Mouse (Mus musculus) hindbrain, embryonic 13.5 days (tissue): ENCODE measurements around the gene Cpt1a. TPM values are rescaled to one million over a fixed set of nuclear protein-coding genes. Genes with fewer than 3 reads are reported as not detected.

Source experiments
- ATAC-seq: fragments of 200-750 bp; cut with Nextera tagmentation; 2 replicates; pipeline ENCODE4 v1.8.0; 2017; ENCODE audit warnings: moderate TSS enrichment; ENCODE audit not compliant: low FRiP score
- H3K27ac ChIP-seq: fragments of 300-500 bp; sonication (generic); 2 replicates; pipeline ENCODE4 v1.5.1; 2015; ENCODE audit warnings: inconsistent platforms, mild to moderate bottlenecking, moderate library complexity
- H3K27me3 ChIP-seq: fragments of 300-500 bp; sonication (generic); 2 replicates; pipeline ENCODE4 v1.6.1; 2015; ENCODE audit warnings: mild to moderate bottlenecking, inconsistent platforms
- H3K36me3 ChIP-seq: fragments of 300-500 bp; sonication (generic); 2 replicates; pipeline ENCODE4 v1.6.1; 2015; ENCODE audit warnings: mild to moderate bottlenecking, inconsistent platforms
- H3K4me1 ChIP-seq: fragments of 300-500 bp; sonication (generic); replicated peaks from 2 replicates; pipeline ENCODE4 v1.6.1; 2015; ENCODE audit warnings: inconsistent platforms
- H3K4me2 ChIP-seq: fragments of 300-500 bp; sonication (generic); 2 replicates; pipeline ENCODE4 v1.6.1; 2015; ENCODE audit warnings: inconsistent platforms, mild to moderate bottlenecking, moderate library complexity
- H3K4me3 ChIP-seq: fragments of 300-500 bp; sonication (generic); 2 replicates; pipeline ENCODE4 v1.5.1; 2015; ENCODE audit warnings: mild to moderate bottlenecking, inconsistent platforms
- H3K9ac ChIP-seq: fragments of 300-500 bp; sonication (generic); 2 replicates; pipeline ENCODE4 v1.6.1; 2015; ENCODE audit warnings: mild to moderate bottlenecking, inconsistent platforms
- H3K9me3 ChIP-seq: fragments of 300-500 bp; sonication (generic); 2 replicates; pipeline ENCODE4 v1.6.1; 2016; ENCODE audit warnings: inconsistent platforms
- WGBS: fragments of 180-500 bp; shearing (Covaris S2); methylation state at CpG from one replicate; pipeline ENCODE4 v1.1.7; 2015; 5-methylcytosine and 5-hydroxymethylcytosine counted together
- polyA plus RNA-seq: library from polyadenylated mRNA; unstranded; fragments of >200 nt; fragmentation: Nextera tagmentation; extraction: Ambion mirVana; gene quantifications from 2 replicates; pipeline ENCODE4 v1.2.1, GENCODE M21; 2015

The Cpt1a gene
- polyA plus RNA-seq, 1 experiment from 2014 or later, result 17.2 TPM

- H3K36me3 ChIP-seq, result no peaks in the 10 kb centered on the region
- 60% methylated on average over 16 of the region's 16 CpGs for WGBS
- peak overlapping the region; percentile 13; the same call in 1 of the 2 replicates for H3K9ac ChIP-seq
- peaks cover 13% of the 10 kb centered on the region; the same call in 1 of the 2 replicates for H3K27me3 ChIP-seq
- H3K4me1 ChIP-seq, result no peaks in the 10 kb centered on the region
- ATAC-seq, result 0 out of 2 replicates have a peak, but pooled peaks have one; percentile 39
- no peak overlapping the region for H3K4me2 ChIP-seq
- H3K4me3 ChIP-seq, result no peak overlapping the region
- no peaks in the 10 kb centered on the region for H3K9me3 ChIP-seq
- no peak overlapping the region for H3K27ac ChIP-seq
These were observed 14.8 kb upstream of the Cpt1a start for GRCm38 (mm10) chr19:3307175-3307949.

- no peak overlapping the region for H3K27ac ChIP-seq
- H3K4me1 ChIP-seq, result peaks cover 14% of the 10 kb centered on the region
- no peaks in the 10 kb centered on the region for H3K36me3 ChIP-seq
- no peak overlapping the region for H3K4me3 ChIP-seq
- H3K9me3 ChIP-seq, result no peaks in the 10 kb centered on the region
- no peak overlapping the region for H3K9ac ChIP-seq
- H3K27me3 ChIP-seq, result peaks cover 55% of the 10 kb centered on the region
- no peak overlapping the region for H3K4me2 ChIP-seq
- ATAC-seq, result no peak
- 98% methylated on average over 2 of the region's 2 CpGs for WGBS
These were observed 2.8 kb upstream of the Cpt1a start for GRCm38 (mm10) chr19:3319341-3319740.

- Histone ChIP-seq H3K27ac (no peak overlapping the region), H3K9me3 (no peaks in the 10 kb centered on the region), H3K27me3 (peaks cover 62% of the 10 kb centered on the region), H3K36me3 (no peaks in the 10 kb centered on the region), H3K4me3 (no peak overlapping the region), H3K4me2 (no peak overlapping the region), H3K4me1 (peaks cover 19% of the 10 kb centered on the region), H3K9ac (no peak overlapping the region)
- ATAC-seq, result no peak
- WGBS, result 81% methylated on average over 7 of the region's 7 CpGs
These were observed 2.0 kb upstream of the Cpt1a start for GRCm38 (mm10) chr19:3320086-3320485.

- no peak for ATAC-seq
These were observed 1.3 kb upstream of the Cpt1a start for GRCm38 (mm10) chr19:3320801-3321200.

GRCm38 (mm10) chr19:3321617-3322016 lies 517 bp upstream of the Cpt1a start:
- no peak overlapping the region for H3K27ac ChIP-seq
- H3K4me2 ChIP-seq, result peak overlapping the region; percentile 77; the same call in 1 of the 2 replicates
- peaks cover 28% of the 10 kb centered on the region for H3K4me1 ChIP-seq
- no peaks in the 10 kb centered on the region for H3K36me3 ChIP-seq
- peaks cover 69% of the 10 kb centered on the region for H3K27me3 ChIP-seq
- H3K9me3 ChIP-seq, result no peaks in the 10 kb centered on the region
- ATAC-seq, result no peak
- no peak overlapping the region for H3K9ac ChIP-seq
- WGBS, result 5% methylated on average over 11 of the region's 11 CpGs
- H3K4me3 ChIP-seq, result peak overlapping the region; percentile 7; the same call in 1 of the 2 replicates

More at GRCm38 (mm10) chr19:3320801-3321200, 1.3 kb upstream of the Cpt1a start:
- H3K27ac ChIP-seq, result no peak overlapping the region
- H3K4me1 ChIP-seq, result peaks cover 22% of the 10 kb centered on the region
- H3K9ac ChIP-seq, result no peak overlapping the region
- WGBS, result 82% methylated on average over 3 of the region's 3 CpGs
- H3K4me2 ChIP-seq, result no peak overlapping the region
- no peak overlapping the region for H3K4me3 ChIP-seq
- peaks cover 62% of the 10 kb centered on the region for H3K27me3 ChIP-seq
- no peaks in the 10 kb centered on the region for H3K9me3 ChIP-seq
- no peaks in the 10 kb centered on the region for H3K36me3 ChIP-seq

GRCm38 (mm10) chr19:3323201-3323621 lies 1.1 kb downstream of the Cpt1a start:
- peak; percentile 69 for ATAC-seq
- 1% methylated on average over 47 of the region's 47 CpGs for WGBS
- Histone ChIP-seq H3K36me3 (no peaks in the 10 kb centered on the region), H3K27ac (no peak overlapping the region), H3K9me3 (no peaks in the 10 kb centered on the region), H3K4me3 (peak overlapping the region; percentile 52), H3K4me2 (peak overlapping the region; percentile 77), H3K4me1 (peaks cover 28% of the 10 kb centered on the region), H3K27me3 (peaks cover 70% of the 10 kb centered on the region), H3K9ac (peak overlapping the region; percentile 75)

GRCm38 (mm10) chr19:3323753-3324270 lies 1.7 kb downstream of the Cpt1a start:
- H3K4me3 ChIP-seq, result peak overlapping the region; percentile 52
- no peaks in the 10 kb centered on the region for H3K36me3 ChIP-seq
- H3K27me3 ChIP-seq, result peaks cover 71% of the 10 kb centered on the region
- H3K4me1 ChIP-seq, result peaks cover 28% of the 10 kb centered on the region
- no peaks in the 10 kb centered on the region for H3K9me3 ChIP-seq
- 2% methylated on average over 34 of the region's 34 CpGs for WGBS
- ATAC-seq, result peak; percentile 30
- H3K9ac ChIP-seq, result peak overlapping the region; percentile 75
- H3K4me2 ChIP-seq, result peak overlapping the region; percentile 77
- H3K27ac ChIP-seq, result peak overlapping the region; percentile 86; the same call in 1 of the 2 replicates

GRCm38 (mm10) chr19:3324271-3324811 lies 2.2 kb downstream of the Cpt1a start:
- WGBS, result 3% methylated on average over 17 of the region's 17 CpGs
- ATAC-seq, result no peak
- peaks cover 69% of the 10 kb centered on the region for H3K27me3 ChIP-seq
- H3K9ac ChIP-seq, result peak overlapping the region; percentile 75
- peak overlapping the region; percentile 77 for H3K4me2 ChIP-seq
- H3K4me1 ChIP-seq, result peaks cover 28% of the 10 kb centered on the region
- H3K27ac ChIP-seq, result peak overlapping the region; percentile 86
- no peaks in the 10 kb centered on the region for H3K9me3 ChIP-seq
- H3K36me3 ChIP-seq, result no peaks in the 10 kb centered on the region
- H3K4me3 ChIP-seq, result peak overlapping the region; percentile 52

- Histone ChIP-seq H3K9ac (peak overlapping the region; percentile 75), H3K4me1 (peaks cover 28% of the 10 kb centered on the region), H3K27ac (peak overlapping the region; percentile 86), H3K4me2 (peak overlapping the region; percentile 77), H3K4me3 (peak overlapping the region; percentile 52), H3K27me3 (peaks cover 64% of the 10 kb centered on the region), H3K9me3 (no peaks in the 10 kb centered on the region), H3K36me3 (no peaks in the 10 kb centered on the region)
- ATAC-seq, result peak; percentile 69
- WGBS, result under 1% methylated on average over 59 of the region's 59 CpGs
These were observed 3.0 kb downstream of the Cpt1a start for GRCm38 (mm10) chr19:3324931-3325711.

GRCm38 (mm10) chr19:3325771-3326478 lies 3.8 kb downstream of the Cpt1a start:
- H3K4me1 ChIP-seq, result peaks cover 28% of the 10 kb centered on the region
- no peak for ATAC-seq
- H3K36me3 ChIP-seq, result no peaks in the 10 kb centered on the region
- H3K4me3 ChIP-seq, result peak overlapping the region; percentile 52
- H3K27ac ChIP-seq, result peak overlapping the region; percentile 86
- WGBS, result 40% methylated on average over 15 of the region's 15 CpGs
- peak overlapping the region; percentile 77 for H3K4me2 ChIP-seq
- peaks cover 56% of the 10 kb centered on the region for H3K27me3 ChIP-seq
- H3K9me3 ChIP-seq, result no peaks in the 10 kb centered on the region
- peak overlapping the region; percentile 75 for H3K9ac ChIP-seq

- no peak for ATAC-seq
- peak overlapping the region; percentile 86 for H3K27ac ChIP-seq
- WGBS, result 86% methylated on average over 12 of the region's 12 CpGs
- H3K27me3 ChIP-seq, result peaks cover 50% of the 10 kb centered on the region
- no peak overlapping the region for H3K9ac ChIP-seq
- no peaks in the 10 kb centered on the region for H3K9me3 ChIP-seq
- H3K4me2 ChIP-seq, result 0 out of 2 replicates have a peak overlapping the region, but pooled peaks have one; percentile 77
- H3K36me3 ChIP-seq, result no peaks in the 10 kb centered on the region
- no peak overlapping the region for H3K4me3 ChIP-seq
- H3K4me1 ChIP-seq, result peaks cover 28% of the 10 kb centered on the region
These were observed 4.4 kb downstream of the Cpt1a start for GRCm38 (mm10) chr19:3326479-3327047.
